Comparison of ENCODE assay signal across 9 mouse cellular contexts in genomic region chr3:123353183-123353582, GRCm38 (mm10). TPM values are rescaled to one million over a fixed set of nuclear protein-coding genes. Genes with fewer than 3 reads are reported as not detected.
A peak's percentile ranks its signal among the peaks of the same experiment; 100 is the strongest.
DNase-seq lines count a peak whose midpoint lies in the region; ATAC-seq and TF ChIP-seq lines count a peak whose summit lies in the region.
"Had no signal": no experiment of that assay in that cellular context is flagged by ENCODE, and none has a peak within 500 bp of the region (broad histone marks: within the 10 kb centered on the region; RNA-seq: fewer than 3 reads in every experiment).

No protein-coding gene starts in this region.

- H3K36me3 ChIP-seq in lung, embryonic 14.5 days (ENCODE audit: insufficient read depth), result peaks cover 72% of the 10 kb centered on the region

- TF ChIP-seq CTCF in left cerebral cortex, adult 2 months (IDR thresholded peaks at IDR 0.05), result peak; percentile 73
- TF ChIP-seq CTCF in lung, embryonic 14.5 days (IDR thresholded peaks at IDR 0.05; ENCODE audit: low read depth), result peak; percentile 58

- no peak for ATAC-seq in lung, embryonic 14.5 days (ENCODE audit: insufficient read depth)

- no peak overlapping the region for H3K4me3 ChIP-seq in left cerebral cortex, adult 2 months
- H3K4me3 ChIP-seq in lung, embryonic 14.5 days (ENCODE audit: low read depth, low read length), result no peak overlapping the region
- H3K4me3 ChIP-seq: lung, embryonic 15.5 days had no signal

- 59% methylated on average over 6 of the region's 6 CpGs for WGBS in lung, embryonic 14.5 days

- H3K27me3 ChIP-seq in lung, embryonic 14.5 days (ENCODE audit: insufficient read depth, low read length), result no peaks in the 10 kb centered on the region
- H3K27me3 ChIP-seq: lung, embryonic 15.5 days had no signal

- intact Hi-C loops in left cerebral cortex, adult 2 months (cut with DNase I), result loop anchor here (1.0 kb wide), 2 partner anchors 119 to 187 kb away; no protein-coding TSS in a partner anchor

- H3K9ac ChIP-seq in lung, embryonic 14.5 days, result no peak overlapping the region
- H3K9ac ChIP-seq: lung, embryonic 15.5 days had no signal

- DNase-seq in adrenal gland, postnatal 36 days, result peak; percentile 18 to 33
- DNase-seq in adrenal gland, adult 2 months, result no peak
- peak; percentile 18 to 40 for DNase-seq in left cerebral cortex, adult 2 months (ENCODE audit: extremely low spot score in 1 of 2, low spot score in 2 of 2)
- DNase-seq in left cerebral cortex, adult 8-10 months (ENCODE audit: low spot score in 2 of 2), result no peak
- DNase-seq in MEL-GATA-1-ER (ENCODE audit: extremely low read depth, low read depth), result peak; percentile 46
- peak; percentile 42 for DNase-seq in fibroblast of lung, adult 2 months (ENCODE audit: low read depth)
- peak; percentile 95 for DNase-seq in lung, embryonic 14.5 days
- DNase-seq in thymus, postnatal 25 days, result peak; percentile 15

- H3K27ac ChIP-seq in left cerebral cortex, adult 2 months, result no peak overlapping the region
- H3K27ac ChIP-seq in lung, embryonic 14.5 days (ENCODE audit: low read depth), result no peak overlapping the region
- H3K27ac ChIP-seq: lung, embryonic 15.5 days had no signal

- H3K4me2 ChIP-seq in lung, embryonic 14.5 days, result no peak overlapping the region
- H3K4me2 ChIP-seq: lung, embryonic 15.5 days had no signal

- no peaks in the 10 kb centered on the region for H3K9me3 ChIP-seq in lung, embryonic 14.5 days (ENCODE audit: low read depth, low read length)
- H3K9me3 ChIP-seq: lung, embryonic 15.5 days had no signal

- H3K4me1 ChIP-seq in lung, embryonic 14.5 days (ENCODE audit: insufficient read depth), result no peaks in the 10 kb centered on the region
- H3K4me1 ChIP-seq: lung, embryonic 15.5 days had no signal

RNA-seq across cellular contexts. Expression of gene Mettl14, which starts 32.7 kb away (rescaled TPM):
- 10 to 100 TPM; 14.8 to 15.8 TPM for total RNA-seq in adrenal gland, postnatal 36 days (2021)
- 10 to 100 TPM; 18.4 to 19.5 TPM for total RNA-seq in adrenal gland, adult 2 months (2021)
- 2.8 and 3.9 TPM in 2 replicates for polyA plus RNA-seq in adrenal gland, adult 2 months (2012; rRNA removed)
- 10 to 100 TPM; 11.2 to 12.3 TPM for total RNA-seq in left cerebral cortex, adult 2 months (2021)
- 10 to 100 TPM; 12.6 to 17.4 (median 13.3) TPM for total RNA-seq in left cerebral cortex, adult 8-10 months (2022)
- polyA plus RNA-seq in lung, embryonic 14.5 days (2014; fragmentation: Nextera tagmentation; extraction: Ambion mirVana), result 20.1 and 21.0 TPM in 2 replicates

Comparison
In these comparisons a context has a peak if more than half of its experiments do, and no peak if none do; other contexts are left out.
1. DNase-seq: peak in adrenal gland, postnatal 36 days (2 of 2), left cerebral cortex, adult 2 months (2 of 2), MEL-GATA-1-ER (single experiment), fibroblast of lung, adult 2 months (single experiment), lung, embryonic 14.5 days (single experiment) and thymus, postnatal 25 days (single experiment); none in adrenal gland, adult 2 months (single experiment) and left cerebral cortex, adult 8-10 months (0 of 2).